Mouse (Mus musculus) forebrain, embryonic 13.5 days (tissue): ENCODE measurements around the gene Exph5. TPM values are rescaled to one million over a fixed set of nuclear protein-coding genes. Genes with fewer than 3 reads are reported as not detected.

Experiments
- ATAC-seq: fragments of 200-750 bp; cut with Nextera tagmentation; 2 replicates; pipeline ENCODE4 v1.8.0; 2017
- H3K27ac ChIP-seq: fragments of 300-500 bp; sonication (generic); 2 replicates; pipeline ENCODE4 v1.5.1; 2015; ENCODE audit warnings: inconsistent platforms, mild to moderate bottlenecking, moderate library complexity
- H3K27me3 ChIP-seq: fragments of 300-500 bp; sonication (generic); 2 replicates; pipeline ENCODE4 v1.6.1; 2015; ENCODE audit warnings: mild to moderate bottlenecking, inconsistent platforms
- H3K36me3 ChIP-seq: fragments of 300-500 bp; sonication (generic); 2 replicates; pipeline ENCODE4 v1.6.1; 2015; ENCODE audit warnings: mild to moderate bottlenecking, inconsistent platforms; ENCODE audit not compliant: poor library complexity, severe bottlenecking
- H3K4me1 ChIP-seq: fragments of 300-500 bp; sonication (generic); 2 replicates; pipeline ENCODE4 v1.6.1; 2015; ENCODE audit warnings: inconsistent platforms
- H3K4me2 ChIP-seq: fragments of 300-500 bp; sonication (generic); 2 replicates; pipeline ENCODE4 v1.6.1; 2015; ENCODE audit warnings: inconsistent platforms, mild to moderate bottlenecking, moderate library complexity
- H3K4me3 ChIP-seq: fragments of 300-500 bp; sonication (generic); 2 replicates; pipeline ENCODE4 v1.5.1; 2015; ENCODE audit warnings: mild to moderate bottlenecking, inconsistent platforms
- H3K9ac ChIP-seq: fragments of 300-500 bp; sonication (generic); 2 replicates; pipeline ENCODE4 v1.6.1; 2015; ENCODE audit warnings: mild to moderate bottlenecking, inconsistent platforms
- H3K9me3 ChIP-seq: fragments of 300-500 bp; sonication (generic); replicated peaks from 2 replicates; pipeline ENCODE4 v1.6.1; 2016; ENCODE audit warnings: inconsistent platforms
- WGBS: fragments of 180-500 bp; shearing (Covaris S2); methylation state at CpG from one replicate; pipeline ENCODE4 v1.1.7; 2015; 5-methylcytosine and 5-hydroxymethylcytosine counted together
- polyA plus RNA-seq: library from polyadenylated mRNA; unstranded; fragments of >200 nt; fragmentation: Nextera tagmentation; extraction: Ambion mirVana; gene quantifications from 2 replicates; pipeline ENCODE4 v1.2.1, GENCODE M21; 2015

Exph5 gene
- polyA plus RNA-seq, 1 experiment from 2014 or later = not detected

DNA sequence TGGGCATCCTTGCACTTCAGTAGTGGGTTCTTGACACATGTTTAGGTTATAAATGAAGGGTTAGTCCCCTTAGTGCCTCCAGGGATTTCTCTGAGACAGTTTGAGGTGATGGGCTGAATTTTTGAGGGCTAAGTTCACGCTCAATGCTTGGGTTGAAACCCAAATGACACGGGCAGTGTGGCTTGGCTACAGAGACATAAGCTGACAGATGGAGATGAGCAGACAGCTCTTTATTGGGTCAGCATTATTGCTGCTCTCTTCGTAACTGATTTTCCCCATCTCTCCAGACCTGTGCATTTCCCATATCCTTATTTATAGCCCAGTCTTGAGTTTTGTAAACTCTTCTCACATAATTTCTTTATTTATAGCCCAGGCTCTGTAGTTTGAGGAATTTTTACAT is 76.7 kb downstream of the Exph5 start:
- WGBS = 86% methylated on average over 3 of the region's 3 CpGs
- ATAC-seq = no peak
- H3K9ac ChIP-seq = no peak overlapping the region

DNA sequence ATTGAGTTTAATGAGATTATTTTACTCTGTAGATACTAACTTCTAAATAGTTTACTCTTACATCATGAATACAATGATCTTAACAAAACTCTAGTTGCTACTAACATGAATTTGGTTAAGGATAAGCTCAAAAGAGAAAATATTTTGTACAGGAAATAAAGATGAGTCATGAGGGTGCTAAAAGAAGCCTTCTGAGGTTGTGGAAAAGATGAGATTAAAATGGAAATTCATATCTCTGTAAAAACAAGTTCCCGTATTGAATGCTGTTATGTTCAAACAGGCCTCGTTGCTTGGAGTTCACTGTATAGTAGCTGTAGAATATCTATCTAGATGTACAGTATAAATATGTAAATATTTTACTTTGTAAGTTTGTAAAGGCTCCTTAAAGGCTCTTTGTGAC is 79.1 kb downstream of the Exph5 start:
- Histone ChIP-seq H3K36me3 (no peaks in the 10 kb centered on the region), H3K27me3 (no peaks in the 10 kb centered on the region), H3K4me1 (peaks cover 8% of the 10 kb centered on the region; the same call in 1 of the 2 replicates), H3K4me2 (no peak overlapping the region), H3K4me3 (no peak overlapping the region), H3K9ac (no peak overlapping the region), H3K9me3 (no peaks in the 10 kb centered on the region), H3K27ac (no peak overlapping the region)
- no peak for ATAC-seq
- WGBS = 88% methylated on average over 2 of the region's 2 CpGs

More for the DNA sequence above, 76.7 kb downstream of the Exph5 start:
- no peaks in the 10 kb centered on the region for H3K4me1 ChIP-seq
- H3K4me2 ChIP-seq = no peak overlapping the region
- no peaks in the 10 kb centered on the region for H3K36me3 ChIP-seq
- H3K27me3 ChIP-seq = no peaks in the 10 kb centered on the region
- no peak overlapping the region for H3K27ac ChIP-seq
- no peaks in the 10 kb centered on the region for H3K9me3 ChIP-seq
- H3K4me3 ChIP-seq = no peak overlapping the region

- Histone ChIP-seq H3K27ac (no peak overlapping the region), H3K9me3 (no peaks in the 10 kb centered on the region), H3K4me2 (no peak overlapping the region), H3K9ac (no peak overlapping the region), H3K4me1 (peaks cover 8% of the 10 kb centered on the region; the same call in 1 of the 2 replicates), H3K36me3 (no peaks in the 10 kb centered on the region), H3K4me3 (no peak overlapping the region), H3K27me3 (no peaks in the 10 kb centered on the region)
- no peak for ATAC-seq
- WGBS = 82% methylated on average over 5 of the region's 5 CpGs
Measured at GRCm38 (mm10) chr9:53381113-53381615, 79.7 kb downstream of the Exph5 start.

- ATAC-seq = peak; percentile 96
- WGBS = under 1% methylated on average over 74 of the region's 75 CpGs
- H3K4me1 ChIP-seq = peaks cover 8% of the 10 kb centered on the region; the same call in 1 of the 2 replicates
Measured at GRCm38 (mm10) chr9:53383951-53384866, 82.7 kb downstream of the Exph5 start, which contains the start of gene Kdelc2. TSS of gene Kdelc2 (plus strand) at chr9:53384025.

DNA sequence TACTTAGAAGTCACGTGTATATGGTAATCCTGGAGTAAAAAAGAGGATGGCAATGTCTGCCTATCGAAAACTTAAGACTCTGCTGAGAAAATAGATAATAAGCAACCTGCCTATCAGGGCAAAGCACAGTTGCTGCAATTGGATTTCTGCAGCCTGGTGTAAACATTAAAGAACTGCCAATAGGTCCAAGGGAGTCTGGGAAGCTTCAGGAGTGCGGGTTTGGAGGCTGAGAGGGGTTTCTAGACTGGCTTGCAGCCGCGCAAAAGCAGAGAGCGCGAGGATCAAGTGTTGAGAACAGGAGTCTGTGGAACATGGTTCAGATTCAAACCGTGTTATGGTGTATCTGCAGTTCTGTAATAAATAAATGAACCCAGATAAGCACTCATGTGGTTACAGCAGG is 83.4 kb downstream of the Exph5 start:
- peak overlapping the region; percentile 66 for H3K4me3 ChIP-seq
- H3K27me3 ChIP-seq = no peaks in the 10 kb centered on the region
- no peaks in the 10 kb centered on the region for H3K9me3 ChIP-seq
- peak overlapping the region; percentile 82 for H3K9ac ChIP-seq
- WGBS = 7% methylated on average over 8 of the region's 8 CpGs
- peak overlapping the region; percentile 75; the same call in 1 of the 2 replicates for H3K27ac ChIP-seq
- H3K4me2 ChIP-seq = peak overlapping the region; percentile 97
- H3K4me1 ChIP-seq = peaks cover 8% of the 10 kb centered on the region; the same call in 1 of the 2 replicates
- peak; percentile 54 for ATAC-seq
- no peaks in the 10 kb centered on the region for H3K36me3 ChIP-seq

More at GRCm38 (mm10) chr9:53383951-53384866, 82.7 kb downstream of the Exph5 start, which contains the start of gene Kdelc2:
- Histone ChIP-seq H3K27me3 (no peaks in the 10 kb centered on the region), H3K4me3 (peak within 1 kb of the TSS; percentile 66), H3K36me3 (no peaks in the 10 kb centered on the region), H3K9me3 (no peaks in the 10 kb centered on the region), H3K9ac (peak within 1 kb of the TSS; percentile 82), H3K4me2 (peak within 1 kb of the TSS; percentile 97), H3K27ac (peak within 1 kb of the TSS; percentile 75)

DNA sequence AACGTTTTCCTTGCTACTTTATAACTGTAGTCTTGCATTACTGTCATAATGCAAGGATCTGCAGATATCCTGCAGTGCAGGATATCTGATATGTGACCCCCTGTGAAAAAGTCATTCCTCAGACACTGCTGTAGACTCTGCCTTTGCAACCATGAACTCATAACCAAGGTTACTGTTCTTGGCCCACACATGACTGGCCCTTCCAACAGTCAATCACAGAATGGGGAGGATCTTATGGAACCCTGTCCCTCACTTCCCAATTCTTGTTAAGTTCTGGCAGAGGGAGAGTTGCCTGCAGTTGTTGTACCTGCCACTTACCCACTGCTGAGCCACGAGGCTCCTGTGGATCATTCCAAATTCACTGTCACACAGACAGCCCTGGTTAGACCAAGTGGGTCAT is 86.0 kb downstream of the Exph5 start:
- 81% methylated on average over 2 of the region's 2 CpGs for WGBS
- H3K4me3 ChIP-seq = no peak overlapping the region

GRCm38 (mm10) chr9:53389109-53389508 is 87.6 kb downstream of the Exph5 start:
- Histone ChIP-seq H3K4me1 (peaks cover 8% of the 10 kb centered on the region; the same call in 1 of the 2 replicates), H3K9ac (no peak overlapping the region), H3K9me3 (no peaks in the 10 kb centered on the region), H3K27me3 (no peaks in the 10 kb centered on the region), H3K4me2 (no peak overlapping the region), H3K27ac (no peak overlapping the region), H3K36me3 (no peaks in the 10 kb centered on the region), H3K4me3 (no peak overlapping the region)
- WGBS = 75% methylated on average over 3 of the region's 3 CpGs
- no peak for ATAC-seq

More for the DNA sequence above, 86.0 kb downstream of the Exph5 start:
- H3K27me3 ChIP-seq = no peaks in the 10 kb centered on the region
- no peak for ATAC-seq
- no peaks in the 10 kb centered on the region for H3K9me3 ChIP-seq
- peaks cover 8% of the 10 kb centered on the region; the same call in 1 of the 2 replicates for H3K4me1 ChIP-seq
- no peak overlapping the region for H3K27ac ChIP-seq
- H3K9ac ChIP-seq = no peak overlapping the region
- no peak overlapping the region for H3K4me2 ChIP-seq
- no peaks in the 10 kb centered on the region for H3K36me3 ChIP-seq

- H3K27me3 ChIP-seq = no peaks in the 10 kb centered on the region
- H3K4me3 ChIP-seq = no peak overlapping the region
- no peak overlapping the region for H3K4me2 ChIP-seq
- no peaks in the 10 kb centered on the region for H3K36me3 ChIP-seq
- 86% methylated on average over 7 of the region's 7 CpGs for WGBS
- no peaks in the 10 kb centered on the region for H3K9me3 ChIP-seq
- no peak overlapping the region for H3K9ac ChIP-seq
- no peak for ATAC-seq
- H3K4me1 ChIP-seq = no peaks in the 10 kb centered on the region; the same call in 1 of the 2 replicates
- H3K27ac ChIP-seq = no peak overlapping the region
Measured at GRCm38 (mm10) chr9:53390136-53390535, 88.7 kb downstream of the Exph5 start.

GRCm38 (mm10) chr9:53397685-53398387 is 96.4 kb downstream of the Exph5 start:
- WGBS = 82% methylated on average over 13 of the region's 13 CpGs
- ATAC-seq = no peak
- no peak overlapping the region for H3K9ac ChIP-seq

DNA sequence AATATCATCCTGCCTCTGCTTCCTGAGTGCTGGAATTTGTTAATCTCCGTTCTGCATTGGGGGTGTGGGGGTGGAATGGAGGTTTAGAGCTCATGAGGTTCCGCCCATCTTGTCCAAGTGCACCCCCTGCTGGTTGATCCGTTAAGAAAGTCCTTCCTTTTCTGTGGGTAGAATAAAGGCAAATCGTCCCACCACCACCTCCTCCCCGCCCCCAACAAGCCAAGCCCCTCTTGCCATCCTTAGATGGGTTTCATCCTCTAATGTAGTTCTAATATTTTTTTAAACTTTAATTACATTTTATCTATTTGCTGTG is 96.9 kb downstream of the Exph5 start:
- 5% methylated on average over 5 of the region's 5 CpGs for WGBS
- Histone ChIP-seq H3K9me3 (no peaks in the 10 kb centered on the region), H3K36me3 (no peaks in the 10 kb centered on the region), H3K27me3 (no peaks in the 10 kb centered on the region), H3K27ac (no peak overlapping the region), H3K4me3 (no peak overlapping the region), H3K9ac (no peak overlapping the region), H3K4me1 (peaks cover 13% of the 10 kb centered on the region), H3K4me2 (no peak overlapping the region)
- ATAC-seq = no peak

More at GRCm38 (mm10) chr9:53397685-53398387, 96.4 kb downstream of the Exph5 start:
- Histone ChIP-seq H3K9me3 (no peaks in the 10 kb centered on the region), H3K4me1 (peaks cover 8% of the 10 kb centered on the region), H3K4me3 (no peak overlapping the region), H3K36me3 (no peaks in the 10 kb centered on the region), H3K27me3 (no peaks in the 10 kb centered on the region), H3K27ac (no peak overlapping the region), H3K4me2 (no peak overlapping the region)

DNA sequence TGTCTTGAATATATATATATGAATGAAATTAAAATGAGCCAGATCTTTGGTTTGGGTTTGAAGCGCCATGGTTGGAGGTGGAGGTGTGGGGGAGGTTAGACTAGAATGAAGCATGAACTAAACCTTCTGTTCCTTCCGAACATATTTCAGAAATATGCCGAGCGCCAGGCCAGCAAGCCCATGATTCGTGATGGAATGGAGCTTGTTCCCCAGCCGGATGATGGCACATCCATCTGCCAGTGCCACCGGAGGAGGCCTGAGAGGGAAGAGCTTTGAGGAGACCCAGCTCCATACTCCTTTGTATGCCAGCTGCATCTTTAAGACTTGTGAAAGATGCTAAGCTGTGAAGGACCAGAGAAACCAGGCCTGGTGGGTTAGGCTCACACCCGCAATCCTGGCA is 98.1 kb downstream of the Exph5 start:
- Histone ChIP-seq H3K4me2 (no peak overlapping the region), H3K27me3 (no peaks in the 10 kb centered on the region), H3K4me1 (peaks cover 13% of the 10 kb centered on the region), H3K9me3 (no peaks in the 10 kb centered on the region), H3K9ac (no peak overlapping the region), H3K27ac (no peak overlapping the region), H3K4me3 (no peak overlapping the region), H3K36me3 (no peaks in the 10 kb centered on the region)
- ATAC-seq = no peak
- 96% methylated on average over 8 of the region's 8 CpGs for WGBS

- WGBS = 91% methylated on average over 4 of the region's 4 CpGs
- H3K4me3 ChIP-seq = no peak overlapping the region
- H3K4me2 ChIP-seq = no peak overlapping the region
- ATAC-seq = no peak
- H3K27ac ChIP-seq = no peak overlapping the region
- H3K9me3 ChIP-seq = no peaks in the 10 kb centered on the region
- peaks cover 19% of the 10 kb centered on the region for H3K4me1 ChIP-seq
- H3K36me3 ChIP-seq = no peaks in the 10 kb centered on the region
- no peak overlapping the region for H3K9ac ChIP-seq
- H3K27me3 ChIP-seq = no peaks in the 10 kb centered on the region
Measured at GRCm38 (mm10) chr9:53400696-53401095, 99.2 kb downstream of the Exph5 start.
